Mouse (Mus musculus) gastrocnemius, adult 18-20 months (tissue): ENCODE measurements around the gene Gm3248. TPM values are rescaled to one million over a fixed set of nuclear protein-coding genes. Genes with fewer than 3 reads are reported as not detected.
"Not testable (repeated sequence)": the region's sequence is repeated elsewhere in the genome, so short reads cannot be mapped to it uniquely, and the experiment has no call there.

Experiments used
- DNase-seq: peaks from one replicate; pipeline ENCODE4 v3.0.0; 2021; ENCODE audit warnings: low spot score
- long read RNA-seq, 2 experiments: library from polyadenylated mRNA; stranded (forward); transcript quantifications; one replicate each; pipeline ENCODE4 v2.0.0; 2021
- total RNA-seq, 2 experiments: library from RNA; stranded (reverse); gene quantifications; 2 replicates each; pipeline ENCODE4 v1.2.3; 2021

Gm3248 gene
- total RNA-seq, result not detected
- long read RNA-seq, experiment 1, result 0 reads
- long read RNA-seq, experiment 2, result 0 reads

DNA sequence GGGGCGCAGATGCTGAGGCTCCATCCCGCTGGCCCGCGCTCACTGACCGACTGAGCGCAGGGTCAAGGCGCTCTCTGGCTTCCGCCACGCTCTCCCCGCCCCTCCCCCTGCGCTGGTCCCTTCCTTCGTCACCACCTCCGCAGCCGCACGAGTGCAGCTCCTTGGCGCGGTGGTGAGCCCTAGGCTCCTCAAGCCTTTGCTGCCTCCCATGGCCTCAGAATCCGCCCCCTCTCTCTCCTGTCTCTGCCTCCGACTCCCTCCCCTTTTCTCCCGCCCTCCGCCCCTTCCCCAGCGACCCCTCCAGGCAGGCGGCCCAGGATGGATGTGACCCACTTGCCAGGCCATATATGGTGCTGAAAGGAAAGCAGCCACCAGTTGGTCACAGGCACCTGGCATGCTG lies at the start of gene Gm3248:
TSS of gene Gm3248 (minus strand) at position 111 of the 400 bp plus-strand sequence.
- peak; percentile 1 for DNase-seq

DNA sequence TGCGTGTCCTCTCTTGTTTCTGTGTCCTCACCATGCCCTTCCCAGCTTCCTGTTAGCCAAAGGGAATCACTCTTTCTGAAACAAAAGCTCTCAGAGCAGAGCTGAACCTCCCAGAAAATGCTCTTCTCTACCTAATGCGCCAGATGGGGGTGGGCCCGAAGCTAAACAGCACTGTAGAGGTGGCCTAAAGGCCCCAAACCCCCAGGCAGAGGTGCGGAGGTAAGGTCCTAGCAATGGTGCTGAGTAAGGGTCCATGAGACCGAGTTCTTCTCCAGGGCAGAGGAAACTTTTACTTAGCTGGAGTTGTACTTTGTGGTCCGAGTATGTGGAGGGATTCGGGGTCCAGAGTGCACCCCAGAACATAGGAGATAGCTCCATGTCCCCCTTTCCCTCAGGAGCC lies 25.6 kb upstream of the Gm3248 start:
- DNase-seq, result not testable (repeated sequence)

- DNase-seq, result not testable (repeated sequence)
These were observed 17.5 kb upstream of the Gm3248 start, which contains the start of gene Gm3453 for GRCm38 (mm10) chr14:5979037-5979436. Gene Gm3453, minus strand, starts transcription at chr14:5979137.

- not testable (repeated sequence) for DNase-seq
These were observed 896 bp upstream of the Gm3248 start for GRCm38 (mm10) chr14:5962441-5962840.

DNA sequence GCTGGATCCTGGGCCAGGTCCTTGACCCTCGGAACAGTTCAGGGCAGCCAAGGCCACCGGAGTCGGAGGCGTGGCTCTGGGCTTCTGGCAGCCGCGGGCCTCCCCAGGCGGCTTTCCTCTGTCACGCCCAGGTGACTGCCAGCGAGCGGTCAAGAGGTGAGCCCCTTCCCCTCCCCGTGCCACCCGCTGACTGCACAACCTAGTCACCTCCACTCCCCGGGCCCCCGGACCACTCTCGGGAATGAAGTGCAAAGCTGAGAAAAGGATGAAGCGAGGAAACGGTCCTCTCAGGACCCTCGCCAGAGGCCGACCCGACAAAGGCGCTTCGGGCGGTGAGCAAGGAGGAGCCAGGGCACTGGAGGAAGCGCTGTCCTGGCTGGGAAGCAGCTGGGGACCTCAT lies 443 bp downstream of the Gm3248 start:
- DNase-seq, result peak; percentile 0

- not testable (repeated sequence) for DNase-seq
These were observed 1.1 kb downstream of the Gm3248 start for GRCm38 (mm10) chr14:5960479-5960878.

DNA sequence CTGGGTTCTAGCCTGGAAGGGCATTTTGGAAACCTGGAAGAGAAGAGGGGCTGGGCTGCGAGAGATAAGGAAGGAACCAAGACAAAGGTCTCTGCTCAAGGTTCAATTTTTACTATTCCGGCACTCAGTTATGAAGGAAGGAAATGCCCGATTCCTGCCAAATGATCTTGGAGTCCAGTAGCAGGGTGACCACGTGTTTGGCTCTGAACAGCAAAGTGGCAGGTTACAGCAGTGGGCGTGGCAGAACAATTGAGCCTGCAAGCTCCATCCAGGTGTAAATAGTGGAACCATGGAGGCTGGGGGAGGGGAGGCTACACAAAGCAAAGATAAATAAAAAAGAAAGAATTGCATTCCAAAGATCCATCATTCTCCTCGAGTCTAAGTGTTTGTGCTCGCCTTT lies 38.3 kb downstream of the Gm3248 start:
- DNase-seq, result not testable (repeated sequence)

DNA sequence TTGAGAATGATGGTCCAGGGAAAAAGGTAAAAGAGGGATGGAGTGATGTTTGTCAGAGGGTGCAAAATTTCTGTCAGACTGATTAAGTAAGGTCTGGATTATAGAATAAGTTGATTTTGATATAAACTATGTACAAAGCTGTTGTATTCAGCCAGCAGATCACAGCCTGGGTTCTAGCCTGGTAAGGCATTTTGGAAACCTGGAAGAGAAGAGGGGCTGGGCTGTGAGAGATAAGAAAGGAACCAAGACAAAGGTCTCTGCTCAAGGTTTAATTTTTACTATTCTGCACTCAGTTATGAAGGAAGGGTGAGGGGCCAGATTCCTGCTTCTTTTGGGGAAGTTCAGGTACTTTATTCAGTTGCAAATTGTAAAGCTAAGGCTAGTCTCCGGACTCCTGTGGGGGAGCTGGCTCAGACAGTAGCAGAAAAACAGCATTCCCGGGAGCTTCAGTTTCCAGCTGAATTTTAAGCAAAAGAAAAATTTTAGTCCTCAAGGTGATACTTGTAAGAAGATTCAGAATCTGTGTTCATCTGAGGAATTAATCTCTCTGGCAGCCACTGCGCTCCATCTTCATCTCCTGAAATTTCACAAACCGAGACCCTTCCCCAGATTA lies 43.1 kb downstream of the Gm3248 start:
- peak; percentile 1 for DNase-seq

GRCm38 (mm10) chr14:5913701-5914100 lies 47.8 kb downstream of the Gm3248 start:
- not testable (repeated sequence) for DNase-seq

Other genes starting within 250 kb of the Gm3248 start
- under 1 TPM in 1 of 2 experiments, not detected in 1; 0.14 TPM for gene Gm3373, start 220.2 kb downstream of the Gm3248 start, total RNA-seq
- under 1 TPM in 1 of 2 experiments, not detected in 1; 0.26 TPM for gene Gm3383, start 153.8 kb downstream of the Gm3248 start, total RNA-seq
- gene Gm3424, start 131.4 kb downstream of the Gm3248 start, total RNA-seq, result not detected
- gene Gm8237, start 81.4 kb downstream of the Gm3248 start, total RNA-seq, result not detected
- not detected for gene Gm3453, start 17.4 kb upstream of the Gm3248 start, total RNA-seq
- not detected for gene Gm6337, start 96.5 kb upstream of the Gm3248 start, total RNA-seq
- gene Gm8206, start 132.2 kb upstream of the Gm3248 start, total RNA-seq, result not detected
- gene Gm3468, start 146.9 kb upstream of the Gm3248 start, total RNA-seq, result not detected
- not detected for gene Gm3476, start 164.1 kb upstream of the Gm3248 start, total RNA-seq